Mouse (Mus musculus) hindbrain, embryonic 16.5 days (tissue): ENCODE data around the gene Nmt2. TPM values are rescaled to one million over a fixed set of nuclear protein-coding genes. Genes with fewer than 3 reads are reported as not detected.

Experiments used
- ATAC-seq: fragments of 200-750 bp; cut with Nextera tagmentation; 2 replicates; pipeline ENCODE4 v1.8.0; 2017; ENCODE audit warnings: moderate TSS enrichment, moderate library complexity
- H3K27ac ChIP-seq: fragments of 300-500 bp; sonication (generic); 2 replicates; pipeline ENCODE4 v1.5.1; 2014; ENCODE audit warnings: low read depth, mild to moderate bottlenecking, control low read depth, low read length, moderate library complexity
- H3K27me3 ChIP-seq: fragments of 300-500 bp; sonication (generic); replicated peaks from 2 replicates; pipeline ENCODE4 v1.6.1; 2014; ENCODE audit warnings: low read length; ENCODE audit not compliant: control insufficient read depth, insufficient read depth
- H3K36me3 ChIP-seq: fragments of 300-500 bp; sonication (generic); 2 replicates; pipeline ENCODE4 v1.6.1; 2014; ENCODE audit warnings: mild to moderate bottlenecking, low read length, moderate library complexity, mixed read lengths; ENCODE audit not compliant: control insufficient read depth, insufficient read depth
- H3K4me1 ChIP-seq: fragments of 300-500 bp; sonication (generic); 2 replicates; pipeline ENCODE4 v1.6.1; 2014; ENCODE audit warnings: low read depth, low read length; ENCODE audit not compliant: control insufficient read depth, insufficient read depth
- H3K4me2 ChIP-seq: fragments of 300-500 bp; sonication (generic); 2 replicates; pipeline ENCODE4 v1.6.1; 2014; ENCODE audit warnings: mild to moderate bottlenecking, low read length, control low read depth, moderate library complexity
- H3K4me3 ChIP-seq: fragments of 300-500 bp; sonication (generic); 2 replicates; pipeline ENCODE4 v1.5.1; 2014; ENCODE audit warnings: mild to moderate bottlenecking, low read length, control low read depth, moderate library complexity
- H3K9ac ChIP-seq: fragments of 300-500 bp; sonication (generic); 2 replicates; pipeline ENCODE4 v1.6.1; 2014; ENCODE audit warnings: low read depth, mild to moderate bottlenecking, control low read depth, low read length, moderate library complexity
- H3K9me3 ChIP-seq: fragments of 300-500 bp; sonication (generic); 2 replicates; pipeline ENCODE4 v1.6.1; 2014; ENCODE audit warnings: mild to moderate bottlenecking, low read length, moderate library complexity; ENCODE audit not compliant: control insufficient read depth
- WGBS: fragments of 180-500 bp; shearing (Covaris S2); extraction: QIAGEN DNeasy Blood & Tissue Kit; methylation state at CpG from one replicate; pipeline ENCODE4 v1.1.7; 2014; 5-methylcytosine and 5-hydroxymethylcytosine counted together
- polyA plus RNA-seq: library from polyadenylated mRNA; unstranded; fragments of >200 nt; fragmentation: Nextera tagmentation; extraction: Ambion mirVana; gene quantifications from 2 replicates; pipeline ENCODE4 v1.2.1, GENCODE M21; 2015

The Nmt2 gene
- polyA plus RNA-seq, 1 experiment from 2014 or later, result 108 TPM

DNA sequence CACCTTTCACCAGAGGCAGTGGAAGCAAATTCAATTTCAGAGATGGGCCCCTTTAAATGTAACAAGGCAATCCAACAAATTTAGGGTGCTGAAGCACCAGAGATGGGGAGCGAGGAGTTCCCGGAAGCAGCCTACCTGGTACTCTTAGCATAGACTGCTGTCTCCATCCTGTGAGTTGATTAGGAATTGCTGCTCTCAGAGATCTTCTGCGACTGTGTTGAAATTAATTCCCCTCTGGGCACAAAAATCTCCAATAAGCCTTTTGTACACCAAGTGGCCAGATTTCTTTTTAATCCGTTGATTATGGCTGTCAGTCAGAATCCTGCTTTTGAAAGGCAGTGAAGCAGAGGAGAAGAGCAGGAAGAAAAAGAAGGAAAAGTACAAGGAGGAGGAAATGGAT is 81.1 kb downstream of the Nmt2 start:
- WGBS, result 61% methylated on average over 4 of the region's 4 CpGs

More for the DNA sequence above, 81.1 kb downstream of the Nmt2 start:
- no peak overlapping the region for H3K27ac ChIP-seq
- no peaks in the 10 kb centered on the region for H3K4me1 ChIP-seq
- H3K9me3 ChIP-seq, result no peaks in the 10 kb centered on the region
- no peak overlapping the region for H3K4me2 ChIP-seq
- H3K4me3 ChIP-seq, result no peak overlapping the region
- no peaks in the 10 kb centered on the region for H3K36me3 ChIP-seq
- no peak for ATAC-seq
- H3K27me3 ChIP-seq, result no peaks in the 10 kb centered on the region
- no peak overlapping the region for H3K9ac ChIP-seq

Other genes starting within 250 kb of the Nmt2 start
- 37.4 and 51.0 TPM in 2 replicates for gene Fam171a1, start 170.0 kb upstream of the Nmt2 start, polyA plus RNA-seq
- 10.4 and 13.3 TPM in 2 replicates for gene Rpp38, start 48.4 kb downstream of the Nmt2 start, polyA plus RNA-seq
- gene Acbd7, start 52.0 kb downstream of the Nmt2 start, polyA plus RNA-seq, result 3.4 and 4.6 TPM in 2 replicates
- gene Olah, start 113.0 kb downstream of the Nmt2 start, polyA plus RNA-seq, result 0.10 TPM in 2 replicates
- gene Meig1, start 138.4 kb downstream of the Nmt2 start, polyA plus RNA-seq, result 6.1 and 6.7 TPM in 2 replicates
- gene Dclre1c, start 139.9 kb downstream of the Nmt2 start, polyA plus RNA-seq, result 6.7 and 6.9 TPM in 2 replicates
- 7.0 and 8.5 TPM in 2 replicates for gene Suv39h2, start 190.8 kb downstream of the Nmt2 start, polyA plus RNA-seq
- 5.8 and 8.2 TPM in 2 replicates for gene Gm45902, start 228.6 kb downstream of the Nmt2 start, polyA plus RNA-seq
- 64.7 and 66.7 TPM in 2 replicates for gene Hspa14, start 228.6 kb downstream of the Nmt2 start, polyA plus RNA-seq
- 0.12 and 0.41 TPM in 2 replicates for gene Cdnf, start 228.8 kb downstream of the Nmt2 start, polyA plus RNA-seq